Mouse (Mus musculus) CH12.LX (cell line): ENCODE measurements around the gene Sptb.

Source experiments
- CHD1 ChIP-seq: IDR thresholded peaks from 2 replicates; pipeline ENCODE4 v1.6.1; 2012; ENCODE audit warnings: low read depth, low read length, improper control_type of control experiment, inconsistent platforms
- CTCF ChIP-seq, 2 experiments: IDR thresholded peaks in 1 of 2; conservative IDR thresholded peaks in 1 of 2; 2 replicates each; pipeline ENCODE4 v1.5.1; 2011 to 2012; ENCODE audit warnings: low read depth in 2 of 2, low read length in 2 of 2, improper control_type of control experiment in 1 of 2, inconsistent platforms in 1 of 2, mild to moderate bottlenecking in 1 of 2, moderate library complexity in 1 of 2
- E2F4 ChIP-seq: IDR thresholded peaks from 2 replicates; pipeline ENCODE4 v1.6.1; 2011; ENCODE audit warnings: low read depth, low read length, improper control_type of control experiment; ENCODE audit not compliant: insufficient replicate concordance
- EP300 ChIP-seq: IDR thresholded peaks from 2 replicates; pipeline ENCODE4 v1.6.1; 2011; ENCODE audit warnings: low read length, improper control_type of control experiment
- MAFK ChIP-seq: IDR thresholded peaks from 2 replicates; pipeline ENCODE4 v1.6.1; 2011; ENCODE audit warnings: low read length, improper control_type of control experiment; ENCODE audit not compliant: insufficient replicate concordance
- MAX ChIP-seq: IDR thresholded peaks from 2 replicates; pipeline ENCODE4 v1.6.1; 2011; ENCODE audit warnings: low read length, improper control_type of control experiment
- MAZ ChIP-seq: IDR thresholded peaks from 2 replicates; pipeline ENCODE4 v1.6.1; 2012; ENCODE audit warnings: low read depth, mild to moderate bottlenecking, inconsistent platforms, low read length, improper control_type of control experiment, moderate library complexity
- MYC ChIP-seq: IDR thresholded peaks from 2 replicates; pipeline ENCODE4 v1.6.1; 2011; ENCODE audit warnings: low read depth, mild to moderate bottlenecking, improper control_type of control experiment, low read length
- POLR2A ChIP-seq: IDR thresholded peaks from 2 replicates; pipeline ENCODE4 v1.6.1; 2011; ENCODE audit warnings: low read depth, mild to moderate bottlenecking, improper control_type of control experiment, low read length
- RAD21 ChIP-seq: IDR thresholded peaks from 2 replicates; pipeline ENCODE4 v1.6.1; 2011; ENCODE audit warnings: low read depth, mild to moderate bottlenecking, low read length, improper control_type of control experiment, moderate library complexity
- SIN3A ChIP-seq: IDR thresholded peaks from 2 replicates; pipeline ENCODE4 v1.6.1; 2012; ENCODE audit warnings: low read length, improper control_type of control experiment, inconsistent platforms
- USF1 ChIP-seq: IDR thresholded peaks from 2 replicates; pipeline ENCODE4 v1.6.1; 2014; ENCODE audit warnings: low read depth, mild to moderate bottlenecking, inconsistent platforms, low read length, improper control_type of control experiment
- USF2 ChIP-seq: conservative IDR thresholded peaks from 2 replicates; pipeline ENCODE4 v1.6.1; 2011; ENCODE audit warnings: low read depth, low read length, improper control_type of control experiment

DNA sequence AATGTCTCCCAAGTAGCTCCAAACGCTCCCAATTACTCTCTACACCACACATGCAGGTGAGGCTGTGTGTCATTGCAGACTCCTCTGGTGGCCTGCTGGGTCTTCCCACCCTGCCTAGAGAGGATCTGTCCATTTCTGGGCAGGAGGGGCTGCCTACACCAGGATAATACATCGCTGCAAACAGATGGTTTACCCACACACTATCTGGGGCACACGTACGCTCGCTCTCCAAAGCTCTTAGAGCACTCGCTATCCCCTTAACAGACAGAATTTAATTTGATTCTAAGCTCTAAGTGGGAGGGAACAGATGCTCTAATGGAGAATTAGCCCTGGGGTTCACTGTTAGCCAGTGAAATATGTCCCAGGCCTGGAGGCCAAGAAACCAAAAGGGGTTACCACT, 87.0 kb downstream of the Sptb start:
- TF ChIP-seq CTCF (conservative IDR thresholded peaks at IDR 0.05 in 1 of 2, IDR thresholded peaks at IDR 0.05 in 1 of 2; ENCODE audit: low read depth in 2 of 2, low read length in 2 of 2) (no peak), EP300 (no peak), CHD1 (no peak), SIN3A (no peak), E2F4 (no peak), MAZ (no peak), USF1 (no peak), MAFK (no peak), RAD21 (no peak), MAX (no peak), POLR2A (no peak), MYC (no peak), USF2 (no peak)
